Mouse (Mus musculus) cerebellum, adult 11-12 months (tissue): ENCODE measurements at regions not wholly inside any gene's neighbourhood (a gene's known extent, or its start where the extent isn't known, plus 50 kb on each side); places are given as distances from the start of the nearest gene placed in this dataset.
A peak's percentile ranks its signal among the peaks of the same experiment; 100 is the strongest.

Experiments used
- DNase-seq: peaks from one replicate; pipeline ENCODE4 v3.0.0; 2022

GRCm38 (mm10) chr1:90470996-90471395, 131.8 kb upstream of the Cops8 start:
- no peak for DNase-seq

DNA sequence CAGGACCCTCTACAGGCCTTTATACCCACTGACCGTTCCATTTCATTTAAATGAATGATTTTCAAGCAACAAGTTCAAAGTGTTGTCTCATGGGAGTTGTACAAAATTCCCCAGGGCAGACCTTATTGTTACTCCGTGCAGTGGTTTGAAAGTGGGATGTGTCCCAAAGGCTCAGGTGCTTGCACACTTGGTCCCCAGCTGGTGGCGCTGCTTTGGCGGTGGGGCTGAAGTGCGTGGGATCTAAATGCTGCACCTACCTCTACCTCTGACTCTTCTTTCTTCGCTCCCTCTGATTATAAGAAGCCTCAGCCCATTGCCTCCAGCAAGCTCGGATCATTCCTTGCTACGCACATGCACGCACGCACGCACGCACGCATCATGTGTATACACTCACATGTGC, 131.0 kb upstream of the Cops8 start:
- DNase-seq: no peak

DNA sequence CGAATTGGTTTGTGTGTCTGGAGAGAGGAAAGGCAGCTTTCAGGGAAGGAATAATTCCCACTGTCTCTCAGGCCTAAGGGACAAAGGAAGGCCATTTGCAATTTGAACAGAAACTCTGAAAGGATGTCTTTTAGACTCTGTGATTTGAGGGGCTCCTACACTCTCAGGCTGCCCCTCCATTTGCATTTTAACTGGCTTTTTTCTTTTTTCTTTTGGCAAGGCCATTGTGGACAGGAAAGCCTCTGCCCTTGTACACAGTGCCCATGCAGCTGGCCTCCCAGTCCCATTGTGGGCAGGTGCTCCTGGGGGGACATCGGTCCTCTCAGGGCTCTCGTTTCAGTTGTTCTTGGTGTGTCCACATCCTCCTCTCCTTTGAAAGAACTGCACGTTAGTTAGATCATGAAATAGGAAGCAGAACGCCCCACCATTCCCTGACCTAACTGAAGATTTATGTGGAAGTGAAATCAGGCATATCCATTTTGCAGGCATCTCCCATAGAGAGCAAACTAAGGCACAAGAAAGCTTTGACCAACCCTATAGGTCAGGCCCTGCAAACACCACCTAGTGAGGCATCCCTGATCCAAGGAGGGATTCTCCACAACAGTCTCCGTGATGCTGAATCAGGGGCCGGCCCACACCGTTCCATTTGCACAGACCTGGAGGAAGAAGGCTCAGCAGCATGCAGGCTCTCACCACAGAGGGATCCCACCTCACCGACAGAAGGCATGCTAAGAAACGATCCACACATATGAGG, 127.5 kb upstream of the Cops8 start:
- no peak for DNase-seq

GRCm38 (mm10) chr1:90476556-90477243, 126.1 kb upstream of the Cops8 start:
- DNase-seq: no peak

- DNase-seq: no peak
Observed at GRCm38 (mm10) chr1:90478839-90479238, 123.9 kb upstream of the Cops8 start.

DNA sequence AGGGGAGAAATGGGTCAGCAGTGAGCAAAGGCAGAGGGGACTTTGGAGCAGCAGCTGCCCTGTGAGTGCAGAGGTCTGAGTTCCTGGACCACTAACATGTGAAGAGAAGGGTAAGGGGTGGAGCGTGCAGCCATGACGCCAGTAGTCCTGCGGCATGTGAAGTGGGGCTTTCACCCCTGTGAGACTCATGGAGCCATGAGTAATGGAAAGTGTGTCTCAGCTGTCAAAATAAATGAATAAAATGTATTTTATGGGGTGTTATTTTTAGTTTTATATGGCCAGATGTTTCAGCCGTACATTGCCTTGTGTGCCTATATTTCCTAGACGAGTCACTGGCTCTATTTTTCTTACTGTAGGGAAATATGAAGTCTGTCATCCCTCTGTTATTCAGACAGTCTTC, 121.5 kb upstream of the Cops8 start:
- no peak for DNase-seq

DNA sequence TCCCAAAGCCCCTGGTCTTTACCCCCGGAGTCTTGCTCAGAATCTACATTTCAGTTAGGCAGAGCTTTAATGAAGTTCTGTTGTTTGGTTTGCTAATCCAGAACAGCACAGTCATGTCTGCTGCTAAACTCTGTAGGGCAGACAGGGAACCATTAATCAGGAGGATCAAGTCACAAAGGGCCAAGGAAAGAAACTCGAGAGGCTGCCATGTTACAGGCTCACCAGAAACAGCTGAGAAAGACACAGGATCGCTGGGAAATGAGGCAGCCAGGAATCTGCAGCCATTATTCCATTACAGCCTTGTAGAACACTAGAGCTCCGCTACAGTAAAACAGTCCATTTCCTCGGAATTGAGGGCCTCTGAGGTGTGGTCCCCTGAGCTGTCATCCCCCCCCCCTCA, 121.1 kb upstream of the Cops8 start:
- DNase-seq: no peak

DNA sequence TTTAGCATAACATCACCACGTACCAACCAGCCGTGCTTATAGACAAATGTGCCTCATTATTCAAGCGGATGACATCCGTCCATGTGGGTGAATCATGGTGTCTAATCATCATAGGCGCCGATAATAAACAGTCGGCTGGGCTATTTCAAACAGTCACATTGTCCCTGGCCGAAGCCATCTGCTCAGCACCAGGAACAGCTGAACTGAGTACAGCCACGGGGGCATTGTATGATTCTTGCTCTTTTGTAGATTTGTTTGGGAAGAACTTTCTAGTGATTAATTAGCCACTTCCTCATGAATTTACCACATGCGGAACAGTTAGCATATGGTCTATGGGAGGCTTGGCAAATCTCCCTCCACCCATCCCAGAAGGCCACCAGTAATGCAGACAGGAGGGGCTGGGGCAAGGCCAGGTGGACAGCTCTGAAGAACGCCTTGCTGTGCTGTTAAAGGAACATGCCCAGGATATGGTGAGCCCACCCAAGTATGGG, 116.4 kb upstream of the Cops8 start:
- peak; percentile 62 for DNase-seq

- DNase-seq: no peak
Observed at GRCm38 (mm10) chr1:90487886-90488285, 114.9 kb upstream of the Cops8 start.

DNA sequence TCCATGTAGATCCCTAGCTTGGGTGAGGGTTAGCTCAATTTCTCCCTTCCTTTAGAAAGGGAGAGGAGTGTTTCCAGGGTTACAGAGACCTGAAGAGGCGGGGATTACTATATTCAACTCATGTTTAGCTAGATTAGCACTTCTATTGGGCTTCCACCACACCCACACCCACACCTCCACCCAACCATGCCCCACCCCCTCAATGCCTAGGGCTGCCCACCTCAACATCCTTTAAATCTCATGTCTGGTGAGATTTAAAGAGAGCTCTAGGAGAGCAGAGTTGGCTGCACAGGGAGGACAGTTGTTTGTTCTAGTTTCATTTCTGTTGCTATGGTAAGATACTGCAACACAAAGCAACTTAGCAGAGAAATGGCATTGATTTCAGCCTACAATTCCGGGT, 113.8 kb upstream of the Cops8 start:
- no peak for DNase-seq

DNA sequence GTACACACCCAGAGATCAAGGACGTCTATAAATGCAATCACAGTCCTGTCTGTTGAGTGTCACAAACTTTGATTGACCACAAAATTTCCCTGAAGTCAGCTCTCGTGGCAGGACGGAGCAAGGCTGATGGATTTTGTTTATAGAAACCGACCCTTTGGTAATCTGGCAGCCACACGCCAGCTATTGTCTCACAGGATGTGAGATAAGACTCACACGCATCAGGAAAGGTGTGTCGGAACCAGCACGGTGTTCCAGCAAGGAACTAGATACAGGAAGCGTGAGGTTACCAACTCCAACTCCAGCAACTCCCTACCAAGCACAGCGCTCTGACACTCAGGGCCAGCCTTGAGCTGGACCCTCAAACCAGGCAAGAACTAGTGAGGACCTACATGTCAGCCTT, 112.4 kb upstream of the Cops8 start:
- DNase-seq: no peak

DNA sequence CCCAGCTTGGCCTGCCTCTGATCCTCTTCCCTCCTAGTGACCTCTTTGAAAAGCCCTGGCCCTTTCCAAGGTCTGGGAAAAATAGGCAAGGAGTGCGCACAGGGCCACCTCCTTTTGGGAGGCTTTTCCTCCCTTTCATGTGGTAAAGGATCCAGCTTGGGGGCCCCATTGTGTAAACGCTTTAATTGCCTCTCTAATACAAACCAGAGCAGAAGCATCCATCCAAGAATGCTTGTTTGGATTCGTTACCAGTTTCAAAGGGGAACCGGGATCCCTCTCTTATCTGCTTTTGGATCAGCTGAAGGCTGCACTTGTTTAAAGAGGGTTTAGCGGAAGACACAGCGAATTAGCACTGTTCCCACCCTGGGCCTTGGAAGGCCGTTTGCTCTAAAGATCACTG, 109.3 kb upstream of the Cops8 start:
- DNase-seq: no peak

- no peak for DNase-seq
Observed at GRCm38 (mm10) chr1:90495174-90495573, 107.6 kb upstream of the Cops8 start.

GRCm38 (mm10) chr1:90497568-90497967, 105.2 kb upstream of the Cops8 start:
- no peak for DNase-seq

DNA sequence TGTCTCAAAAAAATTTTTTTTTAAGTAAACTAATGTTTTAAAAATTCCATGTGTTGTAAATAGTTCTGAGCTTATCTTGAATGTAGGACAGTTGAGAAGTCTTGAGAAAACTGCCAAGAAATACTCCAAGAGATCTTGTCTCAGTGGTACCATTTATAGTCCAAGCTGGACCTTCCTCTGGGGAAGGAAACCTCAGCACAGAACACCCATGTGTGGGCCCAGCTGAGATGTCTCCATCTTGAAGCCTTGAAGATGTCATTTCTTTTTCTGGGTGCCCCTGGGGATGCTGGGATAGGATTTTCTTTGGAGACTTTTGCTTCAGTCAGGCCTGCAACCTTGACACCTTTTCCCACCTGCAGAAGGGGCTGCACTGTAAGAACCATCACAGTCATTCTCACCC, 101.4 kb upstream of the Cops8 start:
- DNase-seq: no peak

GRCm38 (mm10) chr1:90502371-90502770, 100.4 kb upstream of the Cops8 start:
- DNase-seq: no peak

- no peak for DNase-seq
Observed at GRCm38 (mm10) chr1:90502771-90503540, 99.8 kb upstream of the Cops8 start.

DNA sequence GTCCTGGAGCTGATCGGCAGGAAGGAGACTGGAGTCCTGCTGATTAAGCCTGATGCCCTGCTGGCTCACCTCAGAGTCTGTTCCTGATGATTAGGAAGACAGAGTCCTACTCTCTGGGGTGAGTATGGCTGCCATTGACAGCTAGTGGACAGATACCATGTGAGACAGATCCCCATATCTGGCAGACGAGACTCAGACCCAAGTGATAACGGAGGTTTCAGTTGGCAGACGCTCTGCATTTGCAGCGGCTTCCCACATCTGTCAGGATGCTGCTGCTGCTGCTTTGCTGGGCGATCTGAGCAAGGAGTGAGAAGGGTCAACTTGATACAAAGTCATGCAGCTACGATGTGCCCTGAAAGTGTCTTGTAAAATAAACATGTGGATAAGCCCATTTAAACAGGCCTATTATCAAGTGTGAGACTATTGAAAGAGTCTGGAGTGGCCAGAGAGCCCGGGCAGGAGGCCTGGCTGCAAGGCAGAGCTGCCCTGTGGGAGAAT, 98.1 kb upstream of the Cops8 start:
- no peak for DNase-seq

- DNase-seq: no peak
Observed at GRCm38 (mm10) chr1:90505599-90505998, 97.2 kb upstream of the Cops8 start.

DNA sequence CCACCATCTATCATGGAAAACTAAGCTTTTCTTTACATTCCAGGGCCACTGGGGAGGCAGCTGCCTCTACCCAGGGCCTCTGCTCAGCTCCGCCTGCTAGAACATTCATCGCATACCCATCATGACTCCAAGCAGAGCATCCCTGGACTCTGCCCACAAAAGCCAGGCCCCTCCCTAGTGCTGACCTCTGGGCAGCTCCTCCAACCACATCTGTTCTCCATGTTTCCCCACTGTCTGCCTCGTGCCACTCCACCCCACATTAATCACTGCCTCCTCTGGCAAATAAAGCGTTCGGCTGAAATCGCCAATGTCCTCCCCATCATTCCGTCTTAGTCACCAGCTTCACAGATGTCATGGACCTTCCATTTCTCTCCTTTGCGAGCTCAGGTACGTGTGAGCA, 96.2 kb upstream of the Cops8 start:
- no peak for DNase-seq

- no peak for DNase-seq
Observed at GRCm38 (mm10) chr1:90509371-90509770, 93.4 kb upstream of the Cops8 start.

DNA sequence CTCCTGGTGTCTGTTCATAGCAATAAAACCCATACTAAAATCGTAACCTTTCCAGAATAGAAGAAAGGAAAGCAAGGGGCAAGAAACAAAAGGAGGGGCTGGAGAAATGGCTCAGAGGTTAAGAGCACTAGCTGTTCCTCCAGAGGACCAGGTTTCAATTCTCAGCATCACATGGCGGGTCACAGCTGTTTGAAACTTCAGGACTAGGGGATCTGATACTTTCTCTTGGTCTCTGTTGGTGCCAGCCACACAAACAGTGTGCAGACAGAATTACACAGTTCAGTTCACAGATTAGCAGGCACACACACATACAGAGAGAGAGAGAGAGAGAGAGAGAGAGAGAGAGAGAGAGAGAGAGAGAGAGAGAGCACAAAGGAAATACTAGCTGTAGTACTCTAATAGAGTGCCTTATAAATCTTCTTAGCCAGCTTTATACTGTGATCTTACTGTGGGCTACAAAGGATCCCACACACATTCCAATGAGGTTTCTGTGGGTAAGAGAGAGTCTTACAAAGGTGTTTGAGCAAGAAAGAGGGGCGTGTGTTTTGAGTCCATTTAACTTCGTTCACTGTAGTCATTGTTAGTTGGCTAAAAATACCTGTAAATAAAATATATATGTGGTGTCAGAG, 89.2 kb upstream of the Cops8 start:
- no peak for DNase-seq

GRCm38 (mm10) chr1:90514176-90514575, 88.6 kb upstream of the Cops8 start:
- no peak for DNase-seq
